Mouse (Mus musculus): Measurements from ENCODE around the gene Taco1. TPM values are rescaled to one million over a fixed set of nuclear protein-coding genes. Genes with fewer than 3 reads are reported as not detected.

Gene Taco1
- polyA plus RNA-seq, 1 experiment, result 14.3 TPM

- DNase-seq, result no peak
- TF ChIP-seq POLR2A (IDR thresholded peaks at IDR 0.05; ENCODE audit: borderline replicate concordance, insufficient read depth, low read length) (no peak), CTCF (IDR thresholded peaks at IDR 0.05; ENCODE audit: borderline replicate concordance, insufficient read depth, low read depth, low read length) (no peak)
- WGBS, result 60% methylated on average over 3 of the region's 3 CpGs
- peaks cover 2% of the 10 kb centered on the region; the same call in 1 of the 2 replicates for H3K4me1 ChIP-seq (ENCODE audit: control insufficient read depth, insufficient read depth, low read length)
- no peak overlapping the region for H3K27ac ChIP-seq (ENCODE audit: insufficient read depth, low read length)
- no peak overlapping the region for H3K4me3 ChIP-seq (replicated peaks; ENCODE audit: insufficient read depth, low read depth, low read length)
- no peaks in the 10 kb centered on the region for H3K27me3 ChIP-seq (ENCODE audit: control insufficient read depth, insufficient read depth, low read length)
Measured at GRCm38 (mm10) chr11:106102866-106103265, 37.0 kb downstream of the Taco1 start.

- WGBS, result 76% methylated on average over 8 of the region's 8 CpGs
- Histone ChIP-seq H3K4me3 (replicated peaks; ENCODE audit: insufficient read depth, low read depth, low read length) (no peak overlapping the region), H3K4me1 (ENCODE audit: control insufficient read depth, insufficient read depth, low read length) (peaks cover 2% of the 10 kb centered on the region; the same call in 1 of the 2 replicates), H3K27me3 (ENCODE audit: control insufficient read depth, insufficient read depth, low read length) (no peaks in the 10 kb centered on the region), H3K27ac (ENCODE audit: insufficient read depth, low read length) (no peak overlapping the region)
- TF ChIP-seq POLR2A (IDR thresholded peaks at IDR 0.05; ENCODE audit: borderline replicate concordance, insufficient read depth, low read length) (no peak), CTCF (IDR thresholded peaks at IDR 0.05; ENCODE audit: borderline replicate concordance, insufficient read depth, low read depth, low read length) (no peak)
- DNase-seq, result no peak
Measured at GRCm38 (mm10) chr11:106106047-106106587, 40.3 kb downstream of the Taco1 start.

- no peak for TF ChIP-seq POLR2A (IDR thresholded peaks at IDR 0.05; ENCODE audit: borderline replicate concordance, insufficient read depth, low read length)
- TF ChIP-seq CTCF (IDR thresholded peaks at IDR 0.05; ENCODE audit: borderline replicate concordance, insufficient read depth, low read depth, low read length), result no peak
- H3K27me3 ChIP-seq (ENCODE audit: control insufficient read depth, insufficient read depth, low read length), result no peaks in the 10 kb centered on the region
- DNase-seq, result no peak
- H3K27ac ChIP-seq (ENCODE audit: insufficient read depth, low read length), result no peak overlapping the region
- no peak overlapping the region for H3K4me3 ChIP-seq (replicated peaks; ENCODE audit: insufficient read depth, low read depth, low read length)
- no peaks in the 10 kb centered on the region for H3K4me1 ChIP-seq (ENCODE audit: control insufficient read depth, insufficient read depth, low read length)
Measured at GRCm38 (mm10) chr11:106111688-106112087, 45.8 kb downstream of the Taco1 start.

- WGBS, result over 99% methylated on average over 5 of the region's 5 CpGs
- TF ChIP-seq POLR2A (IDR thresholded peaks at IDR 0.05; ENCODE audit: borderline replicate concordance, insufficient read depth, low read length) (no peak), CTCF (IDR thresholded peaks at IDR 0.05; ENCODE audit: borderline replicate concordance, insufficient read depth, low read depth, low read length) (no peak)
- no peak overlapping the region for H3K4me3 ChIP-seq (replicated peaks; ENCODE audit: insufficient read depth, low read depth, low read length)
- peaks cover 6% of the 10 kb centered on the region; the same call in 1 of the 2 replicates for H3K4me1 ChIP-seq (ENCODE audit: control insufficient read depth, insufficient read depth, low read length)
- no peaks in the 10 kb centered on the region for H3K27me3 ChIP-seq (ENCODE audit: control insufficient read depth, insufficient read depth, low read length)
- no peak overlapping the region for H3K27ac ChIP-seq (ENCODE audit: insufficient read depth, low read length)
- DNase-seq, result no peak
Measured at GRCm38 (mm10) chr11:106122221-106122620, 56.4 kb downstream of the Taco1 start.

- TF ChIP-seq CTCF (IDR thresholded peaks at IDR 0.05; ENCODE audit: borderline replicate concordance, insufficient read depth, low read depth, low read length) (no peak), POLR2A (IDR thresholded peaks at IDR 0.05; ENCODE audit: borderline replicate concordance, insufficient read depth, low read length) (no peak)
- no peak overlapping the region for H3K4me3 ChIP-seq (replicated peaks; ENCODE audit: insufficient read depth, low read depth, low read length)
- H3K27ac ChIP-seq (ENCODE audit: insufficient read depth, low read length), result no peak overlapping the region
- H3K4me1 ChIP-seq (ENCODE audit: control insufficient read depth, insufficient read depth, low read length), result peaks cover 6% of the 10 kb centered on the region; the same call in 1 of the 2 replicates
- H3K27me3 ChIP-seq (ENCODE audit: control insufficient read depth, insufficient read depth, low read length), result no peaks in the 10 kb centered on the region
- 86% methylated on average over 3 of the region's 3 CpGs for WGBS
- DNase-seq, result no peak
Measured at GRCm38 (mm10) chr11:106122736-106123135, 56.9 kb downstream of the Taco1 start.

Other genes with a start within 250 kb of the Taco1 start
- 35.5 and 37.0 TPM in 2 replicates for gene Cyb561, start 112.7 kb upstream of the Taco1 start, polyA plus RNA-seq (2012; rRNA removed)
- gene Ace, start 98.1 kb upstream of the Taco1 start, polyA plus RNA-seq (2012; rRNA removed), result 13.6 and 19.7 TPM in 2 replicates
- gene Ace3, start 71.4 kb upstream of the Taco1 start, polyA plus RNA-seq (2012; rRNA removed), result not detected in 2 replicates
- 1.3 and 1.4 TPM in 2 replicates for gene Kcnh6, start 57.9 kb upstream of the Taco1 start, polyA plus RNA-seq (2012; rRNA removed)
- gene Dcaf7, start 29.2 kb upstream of the Taco1 start, polyA plus RNA-seq (2012; rRNA removed), result 86.9 and 89.6 TPM in 2 replicates
- 33.8 and 34.0 TPM in 2 replicates for gene Map3k3, start 18.6 kb downstream of the Taco1 start, polyA plus RNA-seq (2012; rRNA removed)
- gene Gm10840, start 94.8 kb downstream of the Taco1 start, polyA plus RNA-seq (2012; rRNA removed), result not detected in 2 replicates
- gene Limd2, start 94.8 kb downstream of the Taco1 start, polyA plus RNA-seq (2012; rRNA removed), result 36.1 and 41.1 TPM in 2 replicates
- 58.2 and 65.4 TPM in 2 replicates for gene Strada, start 136.1 kb downstream of the Taco1 start, polyA plus RNA-seq (2012; rRNA removed)
- 82.4 and 88.8 TPM in 2 replicates for gene Ccdc47, start 150.3 kb downstream of the Taco1 start, polyA plus RNA-seq (2012; rRNA removed)
- gene Ddx42, start 150.9 kb downstream of the Taco1 start, polyA plus RNA-seq (2012; rRNA removed), result 45.4 and 45.6 TPM in 2 replicates
- 21.3 and 22.8 TPM in 2 replicates for gene Ftsj3, start 190.0 kb downstream of the Taco1 start, polyA plus RNA-seq (2012; rRNA removed)
- 307 and 343 TPM in 2 replicates for gene Psmc5, start 190.1 kb downstream of the Taco1 start, polyA plus RNA-seq (2012; rRNA removed)
- 114 and 144 TPM in 2 replicates for gene Smarcd2, start 206.9 kb downstream of the Taco1 start, polyA plus RNA-seq (2012; rRNA removed)
- gene Tcam1, start 210.6 kb downstream of the Taco1 start, polyA plus RNA-seq (2012; rRNA removed), result 0.36 and 0.43 TPM in 2 replicates
- not detected in 2 replicates for gene Gh, start 235.8 kb downstream of the Taco1 start, polyA plus RNA-seq (2012; rRNA removed)
- gene Cd79b, start 248.7 kb downstream of the Taco1 start, polyA plus RNA-seq (2012; rRNA removed), result 0.38 and 0.70 TPM in 2 replicates

Measured in cerebellum, adult 2 months (tissue).